Mouse (Mus musculus): ENCODE measurements at regions not wholly inside any gene's neighbourhood (a gene's known extent, or its start where the extent isn't known, plus 50 kb on each side); places are given as distances from the start of the nearest gene placed in this dataset.

DNA sequence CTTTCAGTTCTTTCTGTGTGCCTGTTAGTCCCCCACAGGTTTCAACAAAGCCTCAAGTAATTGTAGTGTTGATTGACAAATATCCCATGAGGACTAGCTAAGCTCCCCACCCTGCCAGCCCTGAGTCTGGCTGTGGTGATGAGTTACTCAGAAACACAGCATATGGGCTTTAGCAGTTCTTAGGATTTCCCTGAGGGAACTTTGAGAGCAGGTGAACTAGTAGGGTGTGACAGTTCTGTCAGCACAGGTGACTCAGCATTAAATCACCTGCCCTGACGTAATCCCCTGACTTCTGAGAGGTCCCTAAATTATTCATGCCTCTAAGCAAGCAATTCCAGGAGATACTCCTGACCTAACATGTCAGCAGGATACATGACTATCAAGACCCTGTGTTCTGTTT, 347.7 kb upstream of the Igfbp3 start:
- no peak for DNase-seq (ENCODE audit: low spot score)
- H3K27me3 ChIP-seq (ENCODE audit: low read depth, poor library complexity, severe bottlenecking): no peaks in the 10 kb centered on the region
- no peak overlapping the region for H3K4me3 ChIP-seq
- H3K36me3 ChIP-seq: no peaks in the 10 kb centered on the region
- no peak overlapping the region for H3K27ac ChIP-seq
- H3K4me1 ChIP-seq: no peaks in the 10 kb centered on the region
- H3K9me3 ChIP-seq (replicated peaks): no peaks in the 10 kb centered on the region
- 71% methylated on average over 1 of the region's 1 CpGs for WGBS

GRCm38 (mm10) chr11:7555613-7556274, 342.0 kb upstream of the Igfbp3 start:
- Histone ChIP-seq H3K27me3 (ENCODE audit: low read depth, poor library complexity, severe bottlenecking) (no peaks in the 10 kb centered on the region), H3K36me3 (no peaks in the 10 kb centered on the region), H3K9me3 (replicated peaks) (no peaks in the 10 kb centered on the region), H3K4me1 (no peaks in the 10 kb centered on the region), H3K27ac (no peak overlapping the region), H3K4me3 (no peak overlapping the region)
- DNase-seq (ENCODE audit: low spot score): no peak
- WGBS: 85% methylated on average over 6 of the region's 6 CpGs

DNA sequence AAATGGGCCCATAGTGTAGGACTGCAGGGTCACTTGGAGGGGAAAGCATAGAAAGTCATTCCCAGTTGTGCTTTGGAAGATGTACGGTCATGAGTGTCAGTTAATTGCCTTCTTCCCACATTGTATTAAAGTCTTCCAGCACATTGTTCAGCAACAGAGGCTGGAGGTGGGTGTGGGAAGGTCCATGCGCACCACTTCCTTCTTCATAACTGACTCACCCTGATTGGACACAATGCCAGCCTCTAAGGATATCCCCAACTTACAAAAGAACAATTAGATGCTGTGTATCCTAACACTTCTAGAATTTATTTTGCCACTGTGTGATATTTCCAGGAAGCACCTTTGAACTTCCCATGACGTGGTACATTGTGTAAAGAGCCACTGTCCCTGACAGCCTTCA, 338.4 kb upstream of the Igfbp3 start:
- no peak overlapping the region for H3K4me3 ChIP-seq
- DNase-seq (ENCODE audit: low spot score): no peak
- no peaks in the 10 kb centered on the region for H3K9me3 ChIP-seq (replicated peaks)
- H3K27me3 ChIP-seq (ENCODE audit: low read depth, poor library complexity, severe bottlenecking): no peaks in the 10 kb centered on the region
- no peaks in the 10 kb centered on the region for H3K4me1 ChIP-seq
- H3K36me3 ChIP-seq: no peaks in the 10 kb centered on the region
- WGBS: 89% methylated on average over 3 of the region's 3 CpGs
- no peak overlapping the region for H3K27ac ChIP-seq

- Histone ChIP-seq H3K36me3 (no peaks in the 10 kb centered on the region), H3K27me3 (ENCODE audit: low read depth, poor library complexity, severe bottlenecking) (no peaks in the 10 kb centered on the region), H3K9me3 (replicated peaks) (no peaks in the 10 kb centered on the region), H3K4me1 (no peaks in the 10 kb centered on the region), H3K27ac (no peak overlapping the region), H3K4me3 (no peak overlapping the region)
- WGBS: 82% methylated on average over 2 of the region's 2 CpGs
- no peak for DNase-seq (ENCODE audit: low spot score)
Measured at GRCm38 (mm10) chr11:7547796-7548195, 334.1 kb upstream of the Igfbp3 start.

DNA sequence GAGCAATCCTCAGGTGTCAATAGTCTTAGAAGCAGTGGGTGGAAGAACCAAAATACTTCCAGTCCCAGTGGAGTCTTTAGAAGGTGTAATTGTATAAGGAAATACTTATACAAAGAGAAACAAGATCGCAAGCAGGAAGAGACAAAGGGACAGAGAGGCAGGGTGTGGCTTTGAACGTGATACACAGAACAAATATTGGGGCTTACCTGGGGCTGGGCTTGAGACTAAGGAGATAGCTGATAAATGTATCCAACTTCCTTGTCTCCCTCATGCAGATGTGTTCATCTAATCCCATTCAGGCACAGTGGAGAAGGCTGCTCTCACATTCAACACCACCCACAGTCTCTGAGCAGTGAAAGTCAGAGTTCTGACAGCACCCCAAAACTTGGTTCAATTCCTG, 331.9 kb upstream of the Igfbp3 start:
- H3K9me3 ChIP-seq (replicated peaks): no peaks in the 10 kb centered on the region
- H3K4me1 ChIP-seq: no peaks in the 10 kb centered on the region
- H3K36me3 ChIP-seq: no peaks in the 10 kb centered on the region
- no peaks in the 10 kb centered on the region for H3K27me3 ChIP-seq (ENCODE audit: low read depth, poor library complexity, severe bottlenecking)
- WGBS: 90% methylated on average over 2 of the region's 2 CpGs
- no peak overlapping the region for H3K4me3 ChIP-seq
- no peak overlapping the region for H3K27ac ChIP-seq
- DNase-seq (ENCODE audit: low spot score): no peak

DNA sequence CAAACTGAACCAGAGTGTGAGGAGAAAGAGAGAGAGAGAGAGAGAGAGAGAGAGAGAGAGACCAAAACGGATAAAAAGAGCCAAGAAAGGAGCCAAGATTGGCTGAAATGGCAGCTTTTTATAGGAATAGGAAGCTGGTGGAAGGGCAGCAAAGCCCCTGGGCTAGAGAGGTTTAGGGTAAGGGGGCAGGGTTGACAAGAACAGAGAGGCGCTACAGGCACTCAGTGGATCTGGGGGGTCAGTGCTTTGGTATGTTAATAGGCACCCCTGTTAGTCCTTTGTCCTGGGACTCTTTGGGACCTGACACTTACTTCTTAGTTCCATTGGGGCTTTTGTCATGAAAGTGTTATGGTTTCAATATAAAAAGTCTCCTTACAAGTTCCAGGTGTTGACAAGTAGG, 320.9 kb upstream of the Igfbp3 start:
- H3K27me3 ChIP-seq (ENCODE audit: low read depth, poor library complexity, severe bottlenecking): no peaks in the 10 kb centered on the region
- no peak for DNase-seq (ENCODE audit: low spot score)
- H3K4me1 ChIP-seq: no peaks in the 10 kb centered on the region
- H3K9me3 ChIP-seq (replicated peaks): no peaks in the 10 kb centered on the region
- 35% methylated on average over 2 of the region's 2 CpGs for WGBS
- no peak overlapping the region for H3K27ac ChIP-seq
- H3K4me3 ChIP-seq: no peak overlapping the region
- no peaks in the 10 kb centered on the region for H3K36me3 ChIP-seq

- H3K27ac ChIP-seq: no peak overlapping the region
- DNase-seq (ENCODE audit: low spot score): no peak
- WGBS: 40% methylated on average over 1 of the region's 1 CpGs
Measured at GRCm38 (mm10) chr11:7533327-7533726, 319.6 kb upstream of the Igfbp3 start.

GRCm38 (mm10) chr11:7531847-7532246, 318.1 kb upstream of the Igfbp3 start:
- Histone ChIP-seq H3K4me1 (no peaks in the 10 kb centered on the region), H3K27me3 (ENCODE audit: low read depth, poor library complexity, severe bottlenecking) (no peaks in the 10 kb centered on the region), H3K4me3 (no peak overlapping the region), H3K27ac (no peak overlapping the region), H3K9me3 (replicated peaks) (no peaks in the 10 kb centered on the region), H3K36me3 (no peaks in the 10 kb centered on the region)
- DNase-seq (ENCODE audit: low spot score): no peak
- 74% methylated on average over 3 of the region's 3 CpGs for WGBS

More at GRCm38 (mm10) chr11:7533327-7533726, 319.6 kb upstream of the Igfbp3 start:
- no peaks in the 10 kb centered on the region for H3K4me1 ChIP-seq
- H3K9me3 ChIP-seq (replicated peaks): no peaks in the 10 kb centered on the region
- no peak overlapping the region for H3K4me3 ChIP-seq
- H3K36me3 ChIP-seq: no peaks in the 10 kb centered on the region
- no peaks in the 10 kb centered on the region for H3K27me3 ChIP-seq (ENCODE audit: low read depth, poor library complexity, severe bottlenecking)

- DNase-seq (ENCODE audit: low spot score): no peak
- 79% methylated on average over 6 of the region's 6 CpGs for whole genome bisulfite sequencing
- H3K27me3 ChIP-seq (ENCODE audit: low read depth, poor library complexity, severe bottlenecking): no peaks in the 10 kb centered on the region
- H3K9me3 ChIP-seq (replicated peaks): no peaks in the 10 kb centered on the region
- no peaks in the 10 kb centered on the region for H3K4me1 ChIP-seq
- no peak overlapping the region for H3K4me3 ChIP-seq
- H3K36me3 ChIP-seq: no peaks in the 10 kb centered on the region
- H3K27ac ChIP-seq: no peak overlapping the region
Measured at GRCm38 (mm10) chr11:7530482-7531148, 316.9 kb upstream of the Igfbp3 start.

- Histone ChIP-seq H3K27me3 (ENCODE audit: low read depth, poor library complexity, severe bottlenecking) (no peaks in the 10 kb centered on the region), H3K4me3 (no peak overlapping the region), H3K9me3 (replicated peaks) (no peaks in the 10 kb centered on the region), H3K27ac (no peak overlapping the region), H3K4me1 (no peaks in the 10 kb centered on the region), H3K36me3 (no peaks in the 10 kb centered on the region)
- 62% methylated on average over 2 of the region's 2 CpGs for WGBS
- DNase-seq (ENCODE audit: low spot score): no peak
Measured at GRCm38 (mm10) chr11:7519556-7519955, 305.8 kb upstream of the Igfbp3 start.

- DNase-seq (ENCODE audit: low spot score): no peak
- H3K4me1 ChIP-seq: peaks cover 10% of the 10 kb centered on the region; the same call in 1 of the 2 replicates
- H3K9me3 ChIP-seq (replicated peaks): no peaks in the 10 kb centered on the region
- no peaks in the 10 kb centered on the region for H3K27me3 ChIP-seq (ENCODE audit: low read depth, poor library complexity, severe bottlenecking)
- 78% methylated on average over 5 of the region's 5 CpGs for WGBS
- H3K4me3 ChIP-seq: no peak overlapping the region
- no peaks in the 10 kb centered on the region for H3K36me3 ChIP-seq
- H3K27ac ChIP-seq: no peak overlapping the region
Measured at GRCm38 (mm10) chr11:7508861-7509260, 295.1 kb upstream of the Igfbp3 start.

DNA sequence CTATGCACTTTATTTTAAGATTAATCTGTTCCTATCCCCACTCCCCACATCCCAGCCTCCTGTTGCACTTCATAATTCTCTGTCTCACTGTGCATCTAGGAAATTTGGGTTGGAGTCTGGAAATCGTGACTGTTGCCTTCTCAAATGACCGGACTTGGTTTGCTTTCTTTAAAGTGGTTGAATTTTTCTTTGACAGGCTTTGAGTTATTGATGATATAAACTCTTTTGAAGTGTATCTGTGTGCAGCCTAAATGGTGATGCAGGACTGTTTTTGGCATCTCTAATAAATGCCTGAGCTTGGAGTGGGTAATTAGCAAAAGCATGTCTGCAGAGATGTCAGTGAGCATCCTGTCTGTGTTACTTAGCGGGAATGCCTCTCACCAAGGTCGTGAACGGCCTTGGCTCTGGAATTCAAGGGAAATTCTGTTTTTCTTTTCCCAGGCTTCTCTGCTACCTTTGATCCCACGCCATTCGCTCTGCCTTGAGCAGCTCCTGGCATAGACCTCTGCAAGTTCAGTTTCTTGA, 292.8 kb upstream of the Igfbp3 start:
- H3K4me3 ChIP-seq: no peak overlapping the region
- no peak for DNase-seq (ENCODE audit: low spot score)
- WGBS: 22% methylated on average over 7 of the region's 7 CpGs
- H3K4me1 ChIP-seq: peaks cover 13% of the 10 kb centered on the region
- no peaks in the 10 kb centered on the region for H3K36me3 ChIP-seq
- H3K27ac ChIP-seq: no peak overlapping the region
- H3K9me3 ChIP-seq (replicated peaks): no peaks in the 10 kb centered on the region
- H3K27me3 ChIP-seq (ENCODE audit: low read depth, poor library complexity, severe bottlenecking): no peaks in the 10 kb centered on the region

GRCm38 (mm10) chr11:7504651-7505321, 291.1 kb upstream of the Igfbp3 start:
- H3K27ac ChIP-seq: no peak overlapping the region
- H3K4me3 ChIP-seq: no peak overlapping the region
- WGBS: 88% methylated on average over 10 of the region's 10 CpGs
- no peaks in the 10 kb centered on the region for H3K27me3 ChIP-seq (ENCODE audit: low read depth, poor library complexity, severe bottlenecking)
- peaks cover 13% of the 10 kb centered on the region for H3K4me1 ChIP-seq
- DNase-seq (ENCODE audit: low spot score): no peak
- H3K9me3 ChIP-seq (replicated peaks): no peaks in the 10 kb centered on the region
- H3K36me3 ChIP-seq: no peaks in the 10 kb centered on the region

All from limb, embryonic 10.5 days (tissue).